Mouse (Mus musculus) forebrain, embryonic 12.5 days (tissue): ENCODE data around the gene Slc16a2. TPM values are rescaled to one million over a fixed set of nuclear protein-coding genes. Genes with fewer than 3 reads are reported as not detected.
A peak's percentile ranks its signal among the peaks of the same experiment; 100 is the strongest.

ENCODE experiments used
- ATAC-seq: fragments of 200-750 bp; cut with Nextera tagmentation; 2 replicates; pipeline ENCODE4 v1.8.0; 2017; ENCODE audit warnings: moderate TSS enrichment; ENCODE audit not compliant: low FRiP score
- H3K27ac ChIP-seq: fragments of 300-500 bp; sonication (generic); 2 replicates; pipeline ENCODE4 v1.5.1; 2016; ENCODE audit warnings: mild to moderate bottlenecking
- H3K27me3 ChIP-seq: fragments of 300-500 bp; sonication (generic); 2 replicates; pipeline ENCODE4 v1.6.1; 2016; ENCODE audit warnings: mild to moderate bottlenecking
- H3K36me3 ChIP-seq: fragments of 300-500 bp; sonication (generic); replicated peaks from 2 replicates; pipeline ENCODE4 v1.6.1; 2016; ENCODE audit warnings: mild to moderate bottlenecking
- H3K4me1 ChIP-seq: fragments of 300-500 bp; sonication (generic); 2 replicates; pipeline ENCODE4 v1.6.1; 2016
- H3K4me2 ChIP-seq: fragments of 300-500 bp; sonication (generic); 2 replicates; pipeline ENCODE4 v1.6.1; 2016; ENCODE audit warnings: mild to moderate bottlenecking, moderate library complexity
- H3K4me3 ChIP-seq: fragments of 300-500 bp; sonication (generic); replicated peaks from 2 replicates; pipeline ENCODE4 v1.5.1; 2016; ENCODE audit warnings: mild to moderate bottlenecking
- H3K9ac ChIP-seq: fragments of 300-500 bp; sonication (generic); 2 replicates; pipeline ENCODE4 v1.6.1; 2016; ENCODE audit warnings: mild to moderate bottlenecking
- H3K9me3 ChIP-seq: fragments of 300-500 bp; sonication (generic); 2 replicates; pipeline ENCODE4 v1.6.1; 2016
- WGBS: fragments of 180-500 bp; shearing (Covaris S2); methylation state at CpG from one replicate; pipeline ENCODE4 v1.1.7; 2016; 5-methylcytosine and 5-hydroxymethylcytosine counted together
- polyA plus RNA-seq: library from polyadenylated mRNA; unstranded; fragments of >200 nt; fragmentation: Nextera tagmentation; extraction: Ambion mirVana; gene quantifications from 2 replicates; pipeline ENCODE4 v1.2.1, GENCODE M21; 2016

Gene Slc16a2
- 14.3 and 14.8 TPM in 2 replicates for polyA plus RNA-seq

- Histone ChIP-seq H3K27ac (peak within 1 kb of the TSS; percentile 65), H3K9ac (peak within 1 kb of the TSS; percentile 55), H3K9me3 (no peaks in the 10 kb centered on the region), H3K4me3 (peak within 1 kb of the TSS; percentile 54), H3K4me2 (peak within 1 kb of the TSS; percentile 71), H3K27me3 (peaks cover 86% of the 10 kb centered on the region), H3K36me3 (no peaks in the 10 kb centered on the region), H3K4me1 (peaks cover 15% of the 10 kb centered on the region)
- peak; percentile 93 for ATAC-seq
- WGBS, result 5% methylated on average over 15 of the region's 17 CpGs
Measured at GRCm38 (mm10) chrX:103821832-103822196, at the start of gene Slc16a2. Gene Slc16a2 (minus strand): TSS chrX:103821983.

- no peak for ATAC-seq
- 79% methylated on average over 2 of the region's 2 CpGs for WGBS
- no peaks in the 10 kb centered on the region for H3K4me1 ChIP-seq
- H3K4me3 ChIP-seq, result no peak overlapping the region
- no peak overlapping the region for H3K4me2 ChIP-seq
- no peaks in the 10 kb centered on the region for H3K9me3 ChIP-seq
- H3K27me3 ChIP-seq, result peaks cover 44% of the 10 kb centered on the region
- no peaks in the 10 kb centered on the region for H3K36me3 ChIP-seq
- no peak overlapping the region for H3K27ac ChIP-seq
- no peak overlapping the region for H3K9ac ChIP-seq
Measured at GRCm38 (mm10) chrX:103863502-103863901, 41.7 kb upstream of the Slc16a2 start.

- Histone ChIP-seq H3K4me1 (no peaks in the 10 kb centered on the region), H3K27ac (no peak overlapping the region), H3K4me3 (no peak overlapping the region), H3K4me2 (no peak overlapping the region), H3K27me3 (peaks cover 40% of the 10 kb centered on the region), H3K9ac (no peak overlapping the region), H3K36me3 (no peaks in the 10 kb centered on the region), H3K9me3 (no peaks in the 10 kb centered on the region)
- 88% methylated on average over 3 of the region's 3 CpGs for WGBS
- ATAC-seq, result no peak
Measured at GRCm38 (mm10) chrX:103862877-103863276, 41.1 kb upstream of the Slc16a2 start.

- 60% methylated on average over 2 of the region's 2 CpGs for WGBS
Measured at GRCm38 (mm10) chrX:103845266-103845665, 23.5 kb upstream of the Slc16a2 start.

GRCm38 (mm10) chrX:103828836-103829235, 7.1 kb upstream of the Slc16a2 start:
- ATAC-seq, result no peak

More at GRCm38 (mm10) chrX:103845266-103845665, 23.5 kb upstream of the Slc16a2 start:
- no peaks in the 10 kb centered on the region for H3K9me3 ChIP-seq
- H3K27me3 ChIP-seq, result peaks cover 34% of the 10 kb centered on the region
- ATAC-seq, result no peak
- no peaks in the 10 kb centered on the region for H3K4me1 ChIP-seq
- H3K36me3 ChIP-seq, result no peaks in the 10 kb centered on the region
- no peak overlapping the region for H3K9ac ChIP-seq
- H3K27ac ChIP-seq, result no peak overlapping the region
- H3K4me3 ChIP-seq, result no peak overlapping the region
- no peak overlapping the region for H3K4me2 ChIP-seq

GRCm38 (mm10) chrX:103822271-103822811, 558 bp upstream of the Slc16a2 start:
- 17% methylated on average over 20 of the region's 20 CpGs for WGBS
- H3K9ac ChIP-seq, result peak overlapping the region; percentile 47
- no peaks in the 10 kb centered on the region for H3K9me3 ChIP-seq
- H3K4me3 ChIP-seq, result peak overlapping the region; percentile 54
- peak; percentile 62 for ATAC-seq
- H3K36me3 ChIP-seq, result no peaks in the 10 kb centered on the region
- H3K27ac ChIP-seq, result peak overlapping the region; percentile 65
- peaks cover 81% of the 10 kb centered on the region for H3K27me3 ChIP-seq
- peaks cover 15% of the 10 kb centered on the region for H3K4me1 ChIP-seq
- H3K4me2 ChIP-seq, result peak overlapping the region; percentile 71

More at GRCm38 (mm10) chrX:103828836-103829235, 7.1 kb upstream of the Slc16a2 start:
- no peak overlapping the region for H3K9ac ChIP-seq
- H3K4me2 ChIP-seq, result no peak overlapping the region
- no peak overlapping the region for H3K27ac ChIP-seq
- peaks cover 35% of the 10 kb centered on the region for H3K27me3 ChIP-seq
- no peak overlapping the region for H3K4me3 ChIP-seq
- H3K36me3 ChIP-seq, result no peaks in the 10 kb centered on the region
- H3K4me1 ChIP-seq, result no peaks in the 10 kb centered on the region
- WGBS, result 89% methylated on average over 2 of the region's 2 CpGs
- H3K9me3 ChIP-seq, result no peaks in the 10 kb centered on the region

- Histone ChIP-seq H3K9ac (peak overlapping the region; percentile 55), H3K9me3 (no peaks in the 10 kb centered on the region), H3K27me3 (peaks cover 84% of the 10 kb centered on the region), H3K36me3 (no peaks in the 10 kb centered on the region), H3K27ac (peak overlapping the region; percentile 63), H3K4me1 (peaks cover 15% of the 10 kb centered on the region), H3K4me3 (peak overlapping the region; percentile 54), H3K4me2 (peak overlapping the region; percentile 71)
- ATAC-seq, result peak; percentile 9
- 10% methylated on average over 37 of the region's 37 CpGs for WGBS
Measured at GRCm38 (mm10) chrX:103821195-103821831, 470 bp downstream of the Slc16a2 start.

GRCm38 (mm10) chrX:103820307-103821194, 1.2 kb downstream of the Slc16a2 start:
- Histone ChIP-seq H3K27me3 (peaks cover 87% of the 10 kb centered on the region), H3K27ac (no peak overlapping the region), H3K36me3 (no peaks in the 10 kb centered on the region), H3K4me2 (peak overlapping the region; percentile 71), H3K9ac (peak overlapping the region; percentile 55), H3K4me1 (peaks cover 15% of the 10 kb centered on the region), H3K4me3 (peak overlapping the region; percentile 54), H3K9me3 (no peaks in the 10 kb centered on the region)
- 20% methylated on average over 35 of the region's 35 CpGs for WGBS
- no peak for ATAC-seq

GRCm38 (mm10) chrX:103819253-103819652, 2.5 kb downstream of the Slc16a2 start:
- ATAC-seq, result no peak
- H3K9ac ChIP-seq, result no peak overlapping the region
- no peaks in the 10 kb centered on the region for H3K36me3 ChIP-seq
- H3K4me3 ChIP-seq, result no peak overlapping the region
- H3K9me3 ChIP-seq, result no peaks in the 10 kb centered on the region
- no peak overlapping the region for H3K27ac ChIP-seq
- peaks cover 15% of the 10 kb centered on the region for H3K4me1 ChIP-seq
- peaks cover 84% of the 10 kb centered on the region for H3K27me3 ChIP-seq
- 46% methylated on average over 6 of the region's 6 CpGs for WGBS
- H3K4me2 ChIP-seq, result peak overlapping the region; percentile 71

- Histone ChIP-seq H3K4me3 (no peak overlapping the region), H3K4me1 (no peaks in the 10 kb centered on the region), H3K36me3 (no peaks in the 10 kb centered on the region), H3K27me3 (peaks cover 74% of the 10 kb centered on the region), H3K4me2 (no peak overlapping the region), H3K9me3 (no peaks in the 10 kb centered on the region), H3K27ac (no peak overlapping the region), H3K9ac (no peak overlapping the region)
- WGBS, result 84% methylated on average over 1 of the region's 1 CpGs
- ATAC-seq, result no peak
Measured at GRCm38 (mm10) chrX:103812690-103813089, 9.1 kb downstream of the Slc16a2 start.

- Histone ChIP-seq H3K4me1 (no peaks in the 10 kb centered on the region), H3K27me3 (peaks cover 72% of the 10 kb centered on the region), H3K9me3 (no peaks in the 10 kb centered on the region), H3K36me3 (no peaks in the 10 kb centered on the region), H3K4me2 (no peak overlapping the region), H3K4me3 (no peak overlapping the region), H3K9ac (no peak overlapping the region), H3K27ac (no peak overlapping the region)
- no peak for ATAC-seq
- WGBS, result 67% methylated on average over 1 of the region's 1 CpGs
Measured at GRCm38 (mm10) chrX:103810483-103810882, 11.3 kb downstream of the Slc16a2 start.

GRCm38 (mm10) chrX:103806373-103806772, 15.4 kb downstream of the Slc16a2 start:
- no peak overlapping the region for H3K4me3 ChIP-seq
- H3K9me3 ChIP-seq, result no peaks in the 10 kb centered on the region
- no peaks in the 10 kb centered on the region for H3K4me1 ChIP-seq
- H3K36me3 ChIP-seq, result no peaks in the 10 kb centered on the region
- no peak overlapping the region for H3K27ac ChIP-seq
- ATAC-seq, result no peak
- peaks cover 75% of the 10 kb centered on the region for H3K27me3 ChIP-seq
- WGBS, result 85% methylated on average over 4 of the region's 4 CpGs
- no peak overlapping the region for H3K9ac ChIP-seq
- no peak overlapping the region for H3K4me2 ChIP-seq
